In genomic region chr16:32663231-32663858, GRCm38 (mm10) we compare ENCODE assay signal across 10 mouse cellular contexts. TPM values are rescaled to one million over a fixed set of nuclear protein-coding genes. Genes with fewer than 3 reads are reported as not detected.
A peak's percentile ranks its signal among the peaks of the same experiment; 100 is the strongest.
DNase-seq lines count a peak whose midpoint lies in the region; ATAC-seq lines count a peak whose summit lies in the region.
"Had no signal": no experiment of that assay in that cellular context is flagged by ENCODE, and none has a peak within 500 bp of the region (broad histone marks: within the 10 kb centered on the region; RNA-seq: fewer than 3 reads in every experiment).

No protein-coding gene starts in this region.

- peak overlapping the region; percentile 64 for H3K27ac ChIP-seq in midbrain, embryonic 10.5 days (replicated peaks)
- no peak overlapping the region for H3K27ac ChIP-seq in midbrain, embryonic 11.5 days (ENCODE audit: low read depth, low read length)
- peak overlapping the region; percentile 26 for H3K27ac ChIP-seq in hindbrain, embryonic 15.5 days (replicated peaks)
- H3K27ac ChIP-seq in neural tube, embryonic 14.5 days (ENCODE audit: low read depth, low read length), result peak overlapping the region; percentile 57
- H3K27ac ChIP-seq: limb, embryonic 15.5 days had no signal

- no peaks in the 10 kb centered on the region for H3K27me3 ChIP-seq in midbrain, embryonic 10.5 days (ENCODE audit: low read depth, poor library complexity, severe bottlenecking)
- no peaks in the 10 kb centered on the region for H3K27me3 ChIP-seq in midbrain, embryonic 11.5 days (ENCODE audit: control insufficient read depth, insufficient read depth, low read length)
- H3K27me3 ChIP-seq in hindbrain, embryonic 15.5 days, result no peaks in the 10 kb centered on the region
- no peaks in the 10 kb centered on the region for H3K27me3 ChIP-seq in neural tube, embryonic 14.5 days (ENCODE audit: control insufficient read depth, insufficient read depth, low read length)
- H3K27me3 ChIP-seq: limb, embryonic 15.5 days had no signal

- WGBS in midbrain, embryonic 10.5 days, result 82% methylated on average over 9 of the region's 9 CpGs
- 78% methylated on average over 9 of the region's 9 CpGs for WGBS in midbrain, embryonic 11.5 days
- WGBS in hindbrain, embryonic 15.5 days, result 52% methylated on average over 9 of the region's 9 CpGs
- WGBS in neural tube, embryonic 14.5 days, result 49% methylated on average over 9 of the region's 9 CpGs

- DNase-seq in adrenal gland, postnatal 10 days, result peak; percentile 7
- DNase-seq in adrenal gland, postnatal 4 days (ENCODE audit: low spot score in 2 of 2), result no peak
- no peak for DNase-seq in midbrain, embryonic 10.5 days (ENCODE audit: low spot score)
- DNase-seq in midbrain, embryonic 11.5 days (ENCODE audit: low spot score, missing footprints), result no peak
- DNase-seq in urinary bladder, postnatal 25 days (ENCODE audit: low spot score), result no peak
- DNase-seq: kidney, postnatal 25 days had no signal

- peaks cover 96% of the 10 kb centered on the region for H3K4me1 ChIP-seq in midbrain, embryonic 10.5 days
- H3K4me1 ChIP-seq in midbrain, embryonic 11.5 days (ENCODE audit: control insufficient read depth, insufficient read depth, low read length), result peaks cover 56% of the 10 kb centered on the region
- H3K4me1 ChIP-seq in hindbrain, embryonic 15.5 days (replicated peaks), result peaks cover 85% of the 10 kb centered on the region
- peaks cover 50% of the 10 kb centered on the region for H3K4me1 ChIP-seq in neural tube, embryonic 14.5 days (ENCODE audit: control insufficient read depth, insufficient read depth, low read length)

- H3K9me3 ChIP-seq in midbrain, embryonic 10.5 days (replicated peaks), result no peaks in the 10 kb centered on the region
- no peaks in the 10 kb centered on the region for H3K9me3 ChIP-seq in midbrain, embryonic 11.5 days (ENCODE audit: control insufficient read depth, low read length)
- no peaks in the 10 kb centered on the region for H3K9me3 ChIP-seq in hindbrain, embryonic 15.5 days
- H3K9me3 ChIP-seq in neural tube, embryonic 14.5 days (ENCODE audit: control insufficient read depth, low read length), result no peaks in the 10 kb centered on the region
- H3K9me3 ChIP-seq: limb, embryonic 15.5 days had no signal

- H3K9ac ChIP-seq in midbrain, embryonic 11.5 days (ENCODE audit: low read length), result no peak overlapping the region
- no peak overlapping the region for H3K9ac ChIP-seq in hindbrain, embryonic 15.5 days
- no peak overlapping the region for H3K9ac ChIP-seq in neural tube, embryonic 14.5 days (replicated peaks; ENCODE audit: low read depth, low read length)
- H3K9ac ChIP-seq: limb, embryonic 15.5 days had no signal

- no peak for ATAC-seq in midbrain, embryonic 11.5 days (ENCODE audit: low FRiP score)
- ATAC-seq in hindbrain, embryonic 15.5 days (ENCODE audit: low FRiP score, low read depth), result no peak
- ATAC-seq in neural tube, embryonic 14.5 days (ENCODE audit: low read depth), result no peak
- ATAC-seq in megakaryocyte progenitor cell, adult 5-6 weeks (replicated peaks; ENCODE audit: poor library complexity), result no peak

- H3K4me2 ChIP-seq in midbrain, embryonic 11.5 days, result no peak overlapping the region
- peak overlapping the region; percentile 78 for H3K4me2 ChIP-seq in hindbrain, embryonic 15.5 days
- H3K4me2 ChIP-seq in neural tube, embryonic 14.5 days (ENCODE audit: low read depth, low read length), result peak overlapping the region; percentile 27
- H3K4me2 ChIP-seq: limb, embryonic 15.5 days had no signal

- peaks cover 14% of the 10 kb centered on the region for H3K36me3 ChIP-seq in midbrain, embryonic 10.5 days
- no peaks in the 10 kb centered on the region; the same call in 1 of the 2 replicates for H3K36me3 ChIP-seq in midbrain, embryonic 11.5 days (ENCODE audit: control insufficient read depth, insufficient read depth, low read length)
- no peaks in the 10 kb centered on the region for H3K36me3 ChIP-seq in hindbrain, embryonic 15.5 days
- no peaks in the 10 kb centered on the region for H3K36me3 ChIP-seq in neural tube, embryonic 14.5 days (ENCODE audit: control insufficient read depth, insufficient read depth, low read length)

- H3K4me3 ChIP-seq in midbrain, embryonic 10.5 days, result no peak overlapping the region
- no peak overlapping the region for H3K4me3 ChIP-seq in midbrain, embryonic 11.5 days (ENCODE audit: low read depth, low read length)
- H3K4me3 ChIP-seq in hindbrain, embryonic 15.5 days, result no peak overlapping the region
- H3K4me3 ChIP-seq in neural tube, embryonic 14.5 days (ENCODE audit: low read depth, low read length), result no peak overlapping the region
- H3K4me3 ChIP-seq: limb, embryonic 15.5 days had no signal

RNA-seq across cellular contexts. Expression of gene Tnk2, which starts 19.7 kb away (rescaled TPM):
- 10 to 100 TPM; 45.1 to 85.2 TPM for total RNA-seq in adrenal gland, postnatal 10 days (2021)
- total RNA-seq in adrenal gland, postnatal 4 days (2021), result 10 to 100 TPM; 75.6 to 77.6 TPM
- polyA plus RNA-seq in midbrain, embryonic 10.5 days (2016; fragmentation: Nextera tagmentation; extraction: Ambion mirVana), result 8.4 and 9.8 TPM in 2 replicates
- polyA plus RNA-seq in midbrain, embryonic 11.5 days (2014; fragmentation: Nextera tagmentation; extraction: Ambion mirVana), result 6.1 and 6.6 TPM in 2 replicates
- polyA plus RNA-seq in hindbrain, embryonic 15.5 days (2015; fragmentation: Nextera tagmentation; extraction: Ambion mirVana), result 19.3 and 25.9 TPM in 2 replicates
- polyA plus RNA-seq in neural tube, embryonic 14.5 days (2014; fragmentation: Nextera tagmentation; extraction: Ambion mirVana), result 18.7 and 23.9 TPM in 2 replicates
- total RNA-seq in megakaryocyte progenitor cell, adult 5-6 weeks (2015), result 5.9 and 6.9 TPM in 2 replicates
- total RNA-seq in megakaryocyte progenitor cell, adult 5-6 weeks (2017), result 8.0 and 15.5 TPM in 2 replicates

RNA-seq across cellular contexts. Expression of gene Tfrc, which starts 54.6 kb away (rescaled TPM):
- total RNA-seq in adrenal gland, postnatal 10 days (2021), result 100 to 1,000 TPM; 138 to 212 TPM
- total RNA-seq in adrenal gland, postnatal 4 days (2021), result 10 to 100 TPM; 57.2 to 75.8 TPM
- 68.7 and 71.9 TPM in 2 replicates for polyA plus RNA-seq in midbrain, embryonic 10.5 days (2016; fragmentation: Nextera tagmentation; extraction: Ambion mirVana)
- polyA plus RNA-seq in midbrain, embryonic 11.5 days (2014; fragmentation: Nextera tagmentation; extraction: Ambion mirVana), result 87.1 and 89.3 TPM in 2 replicates
- polyA plus RNA-seq in hindbrain, embryonic 15.5 days (2015; fragmentation: Nextera tagmentation; extraction: Ambion mirVana), result 29.9 and 33.5 TPM in 2 replicates
- 43.6 and 72.1 TPM in 2 replicates for polyA plus RNA-seq in neural tube, embryonic 14.5 days (2014; fragmentation: Nextera tagmentation; extraction: Ambion mirVana)
- total RNA-seq in megakaryocyte progenitor cell, adult 5-6 weeks (2015), result 111 and 138 TPM in 2 replicates
- 110 and 143 TPM in 2 replicates for total RNA-seq in megakaryocyte progenitor cell, adult 5-6 weeks (2017)
